8 mouse cellular contexts compared by ENCODE assay signal in the genomic region with DNA sequence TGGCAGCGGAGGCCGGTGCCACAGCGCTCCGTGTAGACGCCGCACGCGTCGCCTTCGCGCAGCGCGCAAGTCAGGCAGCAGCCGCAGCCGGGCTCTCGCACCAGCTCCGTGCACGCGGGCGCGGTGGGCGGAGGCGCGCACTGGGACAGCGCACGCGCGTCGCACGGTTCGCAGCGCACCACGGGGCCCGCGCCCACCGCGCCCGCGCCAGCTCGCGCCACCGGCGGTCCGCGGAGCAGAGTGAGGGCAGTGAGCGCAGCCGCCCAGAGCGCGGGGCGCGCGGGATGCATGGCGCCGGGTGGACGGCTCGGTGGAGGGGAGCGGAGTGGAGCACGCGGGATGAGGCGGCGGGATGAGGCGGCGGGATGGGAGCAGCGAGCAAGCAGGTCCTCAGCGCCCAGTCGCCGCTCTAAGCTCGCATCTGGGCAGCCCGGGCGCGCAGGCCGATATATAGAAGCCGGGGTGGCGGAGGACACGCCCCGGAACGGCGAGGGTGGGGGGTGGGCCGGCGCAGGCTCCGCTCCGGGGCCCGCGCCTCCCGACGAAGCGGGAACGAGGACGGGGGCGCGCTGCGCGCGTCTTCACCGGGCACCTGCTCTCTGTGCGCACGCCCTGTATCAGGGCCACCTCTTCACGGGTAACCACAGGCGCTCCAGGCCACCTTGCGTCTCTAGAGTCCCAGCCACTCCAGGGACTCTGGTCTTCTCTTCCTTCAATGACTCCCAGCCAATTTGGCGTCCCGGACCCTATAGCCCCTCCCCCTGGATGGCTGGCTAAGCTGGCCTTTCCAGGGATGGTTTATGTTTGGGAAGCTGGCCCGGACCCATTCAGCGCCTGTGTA. TPM values are rescaled to one million over a fixed set of nuclear protein-coding genes. Genes with fewer than 3 reads are reported as not detected.
DNase-seq lines count a peak whose midpoint lies in the region; ATAC-seq and TF ChIP-seq lines count a peak whose summit lies in the region.

TSS of gene Igfbp3 (minus strand) at position 423 of the 841 bp plus-strand sequence.

- no peak within 1 kb of the TSS for H3K27ac ChIP-seq in bone marrow, adult 2 months (ENCODE audit: control insufficient read depth, insufficient read depth, low read depth, low read length, poor library complexity)
- peak within 1 kb of the TSS; percentile 75 for H3K27ac ChIP-seq in forebrain, embryonic 14.5 days (ENCODE audit: low read depth, low read length)
- no peak within 1 kb of the TSS for H3K27ac ChIP-seq in heart, embryonic 16.5 days (ENCODE audit: low read length)
- peak within 1 kb of the TSS; percentile 96 for H3K27ac ChIP-seq in layer of hippocampus, adult 2 months
- no peak within 1 kb of the TSS for H3K27ac ChIP-seq in liver, embryonic 16.5 days (ENCODE audit: low read length)

- 3% methylated on average over 102 of the region's 104 CpGs for WGBS in bone marrow, adult 2 months
- whole genome bisulfite sequencing in forebrain, embryonic 14.5 days = under 1% methylated on average over 86 of the region's 104 CpGs
- WGBS in heart, embryonic 16.5 days = under 1% methylated on average over 95 of the region's 104 CpGs
- WGBS in liver, embryonic 16.5 days (ENCODE audit: insufficient replicate concordance) = under 1% methylated on average over 104 of the region's 104 CpGs

- no peak within 1 kb of the TSS for H3K4me3 ChIP-seq in bone marrow, adult 2 months (replicated peaks; ENCODE audit: control insufficient read depth, low read depth, low read length)
- peak within 1 kb of the TSS; percentile 66 for H3K4me3 ChIP-seq in forebrain, embryonic 14.5 days (ENCODE audit: low read depth, low read length)
- H3K4me3 ChIP-seq in heart, embryonic 16.5 days (ENCODE audit: low read length) = peak within 1 kb of the TSS; percentile 70
- peak within 1 kb of the TSS; percentile 64 for H3K4me3 ChIP-seq in layer of hippocampus, adult 2 months
- H3K4me3 ChIP-seq in liver, embryonic 16.5 days (ENCODE audit: low read depth, low read length) = peak within 1 kb of the TSS; percentile 47

- TF ChIP-seq CTCF in bone marrow, adult 2 months (IDR thresholded peaks at IDR 0.05; ENCODE audit: control insufficient read depth, insufficient read depth, low read length) = no peak
- TF ChIP-seq CTCF in layer of hippocampus, adult 2 months (conservative IDR thresholded peaks at IDR 0.05) = no peak

- peak within 1 kb of the TSS; percentile 74 for H3K4me2 ChIP-seq in forebrain, embryonic 14.5 days (ENCODE audit: low read length)
- peak within 1 kb of the TSS; percentile 93 for H3K4me2 ChIP-seq in heart, embryonic 16.5 days (ENCODE audit: low read depth, low read length)
- peak within 1 kb of the TSS; percentile 56 for H3K4me2 ChIP-seq in liver, embryonic 16.5 days (ENCODE audit: low read depth, low read length)

- no peaks in the 10 kb centered on the region for H3K9me3 ChIP-seq in forebrain, embryonic 14.5 days (replicated peaks; ENCODE audit: control insufficient read depth, low read length)
- H3K9me3 ChIP-seq in heart, embryonic 16.5 days (replicated peaks; ENCODE audit: control insufficient read depth, low read length) = no peaks in the 10 kb centered on the region
- H3K9me3 ChIP-seq in liver, embryonic 16.5 days (replicated peaks; ENCODE audit: control insufficient read depth, low read length) = no peaks in the 10 kb centered on the region

- peak within 1 kb of the TSS; percentile 82 for H3K9ac ChIP-seq in forebrain, embryonic 14.5 days (ENCODE audit: low read length)
- peak within 1 kb of the TSS; percentile 51 for H3K9ac ChIP-seq in heart, embryonic 16.5 days (ENCODE audit: low read length)
- no peak within 1 kb of the TSS for H3K9ac ChIP-seq in liver, embryonic 16.5 days (ENCODE audit: low read depth, low read length)

- peak; percentile 92 for ATAC-seq in forebrain, embryonic 14.5 days
- ATAC-seq in heart, embryonic 16.5 days (replicated peaks; ENCODE audit: extremely low read depth, insufficient read depth, low FRiP score) = peak; percentile 78
- peak; percentile 41; the same call in 1 of the 2 replicates for ATAC-seq in liver, embryonic 16.5 days (ENCODE audit: low read depth)

- peak; percentile 69 for DNase-seq in R1 (ENCODE audit: low read depth, low spot score)
- DNase-seq in forebrain, embryonic 14.5 days (ENCODE audit: low spot score) = peak; percentile 89
- DNase-seq in layer of hippocampus, adult 2 months (ENCODE audit: low spot score in 2 of 2) = peak; percentile 82 to 83
- peak; percentile 90 to 91 for DNase-seq in right cerebral cortex, postnatal 10 days (ENCODE audit: low spot score in 2 of 2)
- no peak for DNase-seq in natural killer cell, adult 2 months (ENCODE audit: low spot score in 2 of 2)

- no peaks in the 10 kb centered on the region for H3K4me1 ChIP-seq in bone marrow, adult 2 months (ENCODE audit: control insufficient read depth, insufficient read depth, low read length)
- no peaks in the 10 kb centered on the region for H3K4me1 ChIP-seq in forebrain, embryonic 14.5 days (ENCODE audit: control insufficient read depth, insufficient read depth, low read length)
- H3K4me1 ChIP-seq in heart, embryonic 16.5 days (ENCODE audit: control insufficient read depth, insufficient read depth, low read length) = peaks cover 20% of the 10 kb centered on the region
- H3K4me1 ChIP-seq in liver, embryonic 16.5 days (ENCODE audit: control insufficient read depth, low read depth, low read length) = no peaks in the 10 kb centered on the region; the same call in 1 of the 2 replicates

- peaks cover 13% of the 10 kb centered on the region for H3K27me3 ChIP-seq in forebrain, embryonic 14.5 days (replicated peaks; ENCODE audit: control insufficient read depth, insufficient read depth, low read length)
- H3K27me3 ChIP-seq in heart, embryonic 16.5 days (ENCODE audit: control insufficient read depth, insufficient read depth, low read length) = peaks cover 34% of the 10 kb centered on the region
- H3K27me3 ChIP-seq in liver, embryonic 16.5 days (ENCODE audit: control insufficient read depth, insufficient read depth, low read depth, low read length) = peaks cover 46% of the 10 kb centered on the region

- no peak for TF ChIP-seq POLR2A in bone marrow, adult 2 months (IDR thresholded peaks at IDR 0.05; ENCODE audit: borderline replicate concordance, control insufficient read depth, low read depth, low read length)

- no peaks in the 10 kb centered on the region for H3K36me3 ChIP-seq in forebrain, embryonic 14.5 days (ENCODE audit: control insufficient read depth, insufficient read depth, low read length)
- no peaks in the 10 kb centered on the region for H3K36me3 ChIP-seq in heart, embryonic 16.5 days (ENCODE audit: control insufficient read depth, insufficient read depth)
- no peaks in the 10 kb centered on the region for H3K36me3 ChIP-seq in liver, embryonic 16.5 days (ENCODE audit: control insufficient read depth, insufficient read depth)

RNA-seq across cellular contexts. Expression of gene Igfbp3, which starts in this region (rescaled TPM):
- 2.8 and 15.1 TPM in 2 replicates for polyA plus RNA-seq in bone marrow, adult 2 months (2011; ENCODE audit: insufficient read depth, insufficient read length, low replicate concordance, missing spikeins)
- polyA plus RNA-seq in forebrain, embryonic 14.5 days (2014; fragmentation: Nextera tagmentation; extraction: Ambion mirVana) = 29.7 and 35.5 TPM in 2 replicates
- 36.3 and 41.1 TPM in 2 replicates for polyA plus RNA-seq in heart, embryonic 16.5 days (2015; fragmentation: Nextera tagmentation; extraction: Ambion mirVana)
- 10 to 100 TPM; 10.2 to 11.1 TPM for total RNA-seq in layer of hippocampus, adult 2 months (2021)
- 14.3 and 14.9 TPM in 2 replicates for polyA plus RNA-seq in liver, embryonic 16.5 days (2015; fragmentation: Nextera tagmentation; extraction: Ambion mirVana)

Comparison
In these comparisons a context has a peak if more than half of its experiments do, and no peak if none do; other contexts are left out.
1. DNase-seq: peak in R1 (single experiment), forebrain, embryonic 14.5 days (single experiment), layer of hippocampus, adult 2 months (2 of 2) and right cerebral cortex, postnatal 10 days (2 of 2); none in natural killer cell, adult 2 months (0 of 2).
2. H3K27ac ChIP-seq: peak in forebrain, embryonic 14.5 days (single experiment) and layer of hippocampus, adult 2 months (single experiment); none in bone marrow, adult 2 months (single experiment), heart, embryonic 16.5 days (single experiment) and liver, embryonic 16.5 days (single experiment).
3. ATAC-seq: peak in every context shown above with its lines; median percentile 92 in forebrain, embryonic 14.5 days; 78 in heart, embryonic 16.5 days; 41 in liver, embryonic 16.5 days.
4. Peak in every context shown above with its lines, with median percentiles within 50 percentile points of each other: H3K4me2 ChIP-seq.